Mouse (Mus musculus) embryo, embryonic 10.5 days (tissue): ENCODE results near the gene Fancd2.

ENCODE experiments used
- DNase-seq: peaks from one replicate; pipeline ENCODE4 v3.0.0-alpha.2; 2015; ENCODE audit warnings: low spot score

Fancd2 gene

DNA sequence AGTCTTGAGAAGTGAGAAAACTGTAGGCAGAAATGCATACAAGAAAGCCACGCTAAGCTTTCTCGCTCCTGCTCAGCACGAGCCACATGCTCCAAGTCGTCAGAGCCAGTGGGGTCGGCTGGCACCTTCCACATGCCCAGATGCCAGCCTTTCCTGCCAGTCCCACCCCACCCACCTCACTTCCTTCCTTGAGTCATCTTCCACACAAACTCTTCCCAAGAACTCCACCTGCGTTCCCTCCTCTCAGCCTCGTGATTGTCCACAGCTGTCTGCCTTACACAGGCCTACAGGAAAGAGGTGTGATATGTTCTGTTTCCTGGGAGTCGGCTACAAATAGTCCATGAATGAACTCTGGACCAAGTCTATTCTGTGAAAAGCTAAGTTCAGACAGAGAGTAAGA is 8.1 kb upstream of the Fancd2 start:
- no peak for DNase-seq

DNA sequence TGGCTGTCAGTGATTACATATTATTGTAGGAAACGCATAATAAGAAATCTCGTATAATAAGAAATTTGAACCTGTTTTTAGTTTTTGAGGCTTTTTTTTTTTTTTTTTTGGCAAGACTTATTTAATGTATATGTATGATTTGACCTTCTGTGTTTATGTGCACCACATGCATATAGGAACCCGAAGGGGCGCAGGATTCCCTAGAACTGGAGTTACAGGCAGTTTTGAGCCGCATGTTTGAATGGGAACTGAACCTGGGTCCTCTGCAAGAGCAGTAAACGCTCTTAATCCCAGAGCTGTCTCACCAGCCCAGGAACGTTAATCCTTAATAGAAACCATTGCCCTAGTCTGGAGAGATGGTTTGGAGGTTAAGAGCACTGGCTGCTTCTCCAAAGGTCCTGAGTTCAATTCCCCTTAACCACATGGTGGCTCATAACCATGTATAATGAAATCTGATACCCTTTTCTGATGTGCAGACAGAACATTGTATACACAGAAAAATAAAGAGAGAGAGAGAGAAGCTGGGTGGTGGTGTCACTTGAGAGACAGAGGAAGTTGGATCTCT is 440 bp downstream of the Fancd2 start:
- peak; percentile 27 for DNase-seq

DNA sequence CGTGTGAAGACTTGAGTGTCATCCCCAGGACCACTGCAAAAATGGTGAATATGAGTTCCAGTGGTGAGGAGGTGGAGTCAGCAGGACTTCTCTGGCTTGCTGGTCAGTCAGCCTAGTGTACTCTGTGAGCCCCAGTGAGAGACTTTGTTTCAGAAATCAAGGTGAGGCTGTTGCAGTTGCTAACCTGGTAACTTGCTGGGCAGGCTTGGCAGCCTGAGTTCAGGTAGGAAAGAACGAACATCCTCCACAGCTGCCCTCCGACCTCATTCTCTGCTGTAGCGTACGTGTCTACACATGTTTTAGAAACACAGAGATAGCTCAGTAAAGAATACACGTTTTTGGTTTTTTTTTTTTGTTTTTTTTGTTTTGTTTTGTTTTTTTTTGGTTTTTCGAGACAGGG is 3.4 kb downstream of the Fancd2 start:
- no peak for DNase-seq

DNA sequence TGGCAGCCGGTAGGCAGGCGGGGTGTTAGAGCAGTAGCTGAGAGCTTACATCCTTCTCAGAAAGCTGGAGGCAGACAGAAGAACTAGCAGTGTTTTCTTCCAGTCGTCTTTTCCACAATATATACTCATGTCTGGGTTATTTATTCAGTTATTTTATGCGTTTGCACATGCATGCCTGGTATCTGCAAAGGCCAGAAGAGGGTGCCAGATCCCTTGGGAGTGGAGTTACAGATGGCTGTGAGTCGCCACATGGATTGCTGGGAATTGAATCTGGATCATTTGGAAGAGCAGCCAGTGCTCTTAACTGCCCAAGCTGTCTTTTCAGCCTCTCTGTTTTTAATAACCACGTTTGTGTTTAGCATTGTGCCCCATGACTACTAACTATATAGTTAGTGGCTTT is 10.1 kb downstream of the Fancd2 start:
- DNase-seq: no peak

DNA sequence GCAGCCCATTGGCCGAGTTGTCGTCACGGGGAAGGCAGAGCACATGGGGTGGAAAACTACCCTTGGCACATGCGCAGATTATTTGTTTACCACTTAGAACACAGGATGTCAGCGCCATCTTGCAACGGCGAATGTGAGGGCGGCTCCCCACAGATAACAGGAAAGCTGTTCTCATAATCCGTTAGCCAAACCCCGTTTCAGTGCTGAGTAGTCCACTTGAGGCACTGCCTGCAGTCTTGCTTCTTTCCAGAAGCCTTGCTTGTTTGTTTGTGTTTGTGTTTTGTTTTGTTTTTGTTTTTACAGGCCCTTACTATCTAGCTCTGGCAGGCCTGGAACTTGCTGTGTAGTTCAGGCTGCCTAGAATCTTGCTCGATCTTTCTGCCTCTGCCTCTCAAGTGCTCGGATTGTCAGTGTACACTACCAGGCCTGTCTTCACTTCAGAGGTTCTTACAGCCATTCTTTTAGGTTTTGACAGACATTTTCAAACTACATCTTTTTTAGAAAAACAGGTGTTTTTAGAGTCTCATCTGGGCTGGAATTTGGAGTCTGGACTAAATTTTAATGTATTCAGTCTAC is 12.5 kb downstream of the Fancd2 start:
- no peak for DNase-seq

DNA sequence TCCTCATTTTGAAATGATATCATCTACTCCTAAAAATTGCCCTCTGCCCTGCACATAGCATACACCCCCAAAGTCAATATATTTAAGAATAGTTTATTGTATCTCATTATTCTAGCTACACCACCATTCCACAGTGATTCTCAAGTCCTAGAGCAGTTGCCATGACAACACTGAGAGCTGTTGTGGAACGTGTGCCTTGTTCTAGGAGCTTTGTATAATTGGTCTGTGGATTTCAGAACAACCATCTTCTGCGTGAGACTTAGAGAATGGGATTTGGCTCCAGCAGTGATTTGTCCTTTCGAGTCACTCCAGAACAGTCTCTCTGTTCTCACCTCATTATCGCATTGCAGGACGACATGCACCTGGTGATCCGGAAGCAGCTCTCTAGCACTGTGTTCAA is 28.3 kb downstream of the Fancd2 start:
- DNase-seq: no peak

DNA sequence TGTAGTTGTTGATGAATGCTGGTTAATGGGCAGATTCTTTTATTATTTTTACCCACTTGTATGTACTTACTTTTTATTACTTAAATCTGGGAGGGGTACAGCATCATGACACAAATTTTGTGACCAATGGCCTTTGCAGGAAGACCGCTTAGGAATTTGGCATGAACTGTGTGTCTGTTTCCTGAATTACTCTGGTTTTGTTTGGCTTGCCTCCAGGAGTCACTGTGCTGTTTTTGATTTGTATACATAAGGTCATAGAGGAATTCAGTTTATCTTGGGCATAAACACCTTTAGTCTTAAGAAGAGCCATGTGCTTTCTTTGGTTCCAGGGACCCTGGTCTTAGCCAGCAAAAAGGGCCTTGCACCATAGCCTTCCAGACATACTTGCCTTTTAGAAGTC is 33.1 kb downstream of the Fancd2 start:
- DNase-seq: no peak

DNA sequence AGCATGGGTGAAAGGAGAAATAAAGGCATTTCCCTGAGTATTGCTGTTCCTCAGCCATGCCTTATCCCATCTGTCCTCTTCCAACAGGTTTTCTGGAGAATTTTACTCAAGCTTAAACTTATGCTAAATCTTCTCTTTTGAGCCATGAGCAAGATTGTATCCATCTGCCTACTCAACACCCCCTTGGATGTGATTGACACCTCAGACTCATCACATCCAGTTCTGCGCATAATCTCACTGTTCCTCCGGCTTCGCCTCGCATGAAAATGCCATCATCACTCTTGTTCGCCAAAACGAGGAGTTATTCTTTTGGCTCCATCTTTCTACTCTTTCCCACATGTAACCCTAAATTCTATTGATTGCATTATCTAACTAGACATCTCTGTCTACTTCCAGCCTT is 44.6 kb downstream of the Fancd2 start:
- no peak for DNase-seq

DNA sequence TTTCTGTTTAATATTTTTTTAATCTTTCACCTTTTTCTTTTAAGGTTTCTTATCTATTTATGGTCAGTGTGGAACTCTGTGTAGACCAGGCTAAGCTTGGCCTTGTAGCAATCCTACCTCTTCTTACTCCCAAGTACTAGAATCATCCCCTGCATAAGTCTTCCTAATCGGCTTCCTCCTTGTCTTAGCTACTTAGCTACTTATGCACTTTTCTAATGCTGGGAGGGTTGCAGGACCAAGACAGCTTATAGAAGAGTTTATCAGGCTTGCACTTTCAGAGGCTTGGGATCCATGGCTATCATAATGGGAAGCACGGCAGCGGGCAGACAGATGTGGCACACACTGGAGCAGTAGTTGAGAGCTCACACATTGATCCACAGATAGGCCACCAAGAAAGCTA is 47.8 kb downstream of the Fancd2 start:
- no peak for DNase-seq

DNA sequence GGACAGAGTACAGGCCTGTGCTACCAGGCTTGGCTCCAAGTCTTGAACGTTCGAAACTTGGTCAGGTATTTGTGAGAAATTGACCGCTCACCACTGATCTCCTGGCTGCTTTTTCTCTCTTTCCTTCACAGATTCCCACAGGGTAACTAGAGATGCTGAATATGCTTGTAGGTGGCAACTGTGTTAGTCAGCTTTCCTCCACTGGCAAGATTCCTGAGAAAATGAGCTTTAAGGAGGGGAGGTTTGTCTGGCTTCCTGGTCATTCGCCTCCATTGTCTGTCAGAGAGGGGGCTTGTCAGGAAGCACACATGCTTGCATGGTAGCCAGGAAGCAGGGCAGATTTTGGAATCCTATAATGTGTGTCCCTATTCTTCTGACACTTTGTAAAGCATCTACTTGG is 51.5 kb downstream of the Fancd2 start:
- DNase-seq: no peak

DNA sequence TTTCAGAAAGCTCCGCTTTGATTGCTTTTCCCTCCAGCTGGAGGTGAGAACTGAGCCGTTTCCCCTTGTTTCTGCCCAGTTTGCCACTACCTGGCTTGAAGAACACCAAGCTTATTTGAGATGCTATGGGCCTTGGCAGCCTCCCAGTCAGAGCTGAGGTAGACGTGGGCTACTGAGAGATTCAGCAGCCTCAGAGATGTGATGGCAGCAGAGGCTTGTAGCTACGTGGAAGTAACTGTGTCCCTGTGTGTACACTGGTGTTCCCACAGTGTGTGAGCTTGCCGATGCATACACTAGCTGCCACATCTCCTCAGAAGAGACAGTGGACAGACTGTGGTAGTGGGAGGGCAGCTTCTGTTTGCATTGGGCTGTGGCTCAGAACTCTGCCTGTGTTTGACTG is 53.6 kb downstream of the Fancd2 start:
- DNase-seq: no peak

DNA sequence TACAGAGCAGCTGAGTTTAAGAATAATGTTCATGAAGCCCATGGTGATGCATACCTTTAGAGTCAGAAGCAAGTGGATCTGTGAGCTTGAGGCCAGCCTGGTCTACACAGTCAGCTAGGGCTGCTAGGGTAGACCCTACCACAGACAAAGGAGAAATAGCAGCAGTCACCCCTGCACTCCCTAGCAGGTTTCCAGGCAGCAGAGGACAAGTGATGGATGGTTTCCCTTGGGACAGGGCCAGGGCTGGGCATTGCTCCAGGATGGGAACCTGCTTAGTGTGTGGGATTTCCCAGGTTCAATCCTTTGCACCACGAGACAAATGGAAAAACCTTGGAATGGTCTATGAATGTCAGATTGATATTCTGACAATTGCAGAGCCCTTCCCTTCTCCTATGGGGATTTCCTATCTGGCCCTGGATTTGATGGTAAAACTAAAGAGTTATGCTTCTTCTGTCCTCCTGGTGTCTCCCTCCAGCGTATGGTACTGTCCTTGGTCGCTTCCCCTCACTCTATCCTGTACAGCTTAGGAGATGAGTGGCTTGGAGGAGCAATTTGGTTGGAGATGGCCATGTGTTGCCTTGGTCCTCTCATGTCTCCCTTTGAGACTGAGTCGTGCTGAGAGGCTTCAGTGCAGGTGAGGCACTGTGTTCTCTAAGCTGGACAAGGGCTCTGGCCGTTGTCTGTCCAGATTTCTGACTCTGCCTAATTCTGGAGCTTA is 55.1 kb downstream of the Fancd2 start:
- DNase-seq: no peak

DNA sequence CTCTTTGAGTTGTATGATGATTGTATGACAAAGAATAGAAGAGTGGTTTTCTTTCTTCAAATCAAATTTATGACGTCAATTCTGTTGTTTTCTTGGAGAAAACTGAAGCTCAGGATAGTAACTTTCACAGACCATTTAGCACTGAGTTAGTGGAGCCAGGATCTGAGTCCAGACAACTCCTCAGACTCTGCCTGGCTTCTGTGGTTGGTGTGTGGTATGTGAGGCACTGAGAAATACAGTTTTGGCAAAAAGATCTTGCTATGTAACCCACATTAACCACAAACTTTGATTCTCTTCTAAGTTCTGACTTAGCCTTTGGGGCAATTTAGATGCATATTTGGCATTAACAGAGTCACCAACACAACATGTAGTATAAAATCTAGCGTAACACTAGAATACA is 61.2 kb downstream of the Fancd2 start:
- DNase-seq: no peak

DNA sequence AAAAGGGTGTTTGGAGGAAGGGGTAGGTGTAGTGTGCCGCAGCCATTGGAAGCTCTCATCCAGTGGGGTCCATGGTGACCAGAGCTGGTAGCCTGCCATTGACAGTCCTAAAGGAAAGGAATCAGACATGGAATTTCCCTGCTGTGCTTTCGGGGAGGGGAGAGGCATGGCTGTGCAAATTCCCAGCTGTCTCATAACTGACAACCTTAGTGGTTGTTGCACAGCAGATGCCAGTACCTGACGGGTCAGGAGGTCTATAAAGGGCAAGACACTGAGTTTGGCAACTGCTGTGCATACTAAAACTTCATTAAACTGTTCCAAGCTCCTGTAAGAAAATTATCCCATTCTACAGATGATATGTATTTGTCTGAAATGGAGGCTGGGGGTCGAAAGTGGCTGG is 66.5 kb downstream of the Fancd2 start:
- no peak for DNase-seq

DNA sequence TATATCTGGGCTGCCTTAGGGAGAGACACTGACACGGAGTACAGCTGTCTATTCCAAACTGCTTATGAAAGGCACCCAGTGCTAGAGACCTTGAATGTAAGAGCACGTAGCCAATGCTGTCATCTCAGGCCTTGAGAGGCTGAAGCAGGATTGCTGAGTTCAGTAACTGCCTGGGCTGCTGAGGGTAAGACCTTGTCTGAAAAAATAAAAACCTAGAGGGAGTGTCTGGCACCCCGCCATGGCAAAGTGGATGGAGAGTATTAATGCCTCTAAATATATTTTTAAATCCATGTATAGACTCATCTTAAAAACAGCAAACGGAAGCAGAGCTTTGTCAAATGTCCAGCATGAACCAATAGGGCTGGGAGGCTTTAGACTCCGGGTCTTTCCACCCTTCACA is 68.4 kb downstream of the Fancd2 start:
- DNase-seq: no peak

DNA sequence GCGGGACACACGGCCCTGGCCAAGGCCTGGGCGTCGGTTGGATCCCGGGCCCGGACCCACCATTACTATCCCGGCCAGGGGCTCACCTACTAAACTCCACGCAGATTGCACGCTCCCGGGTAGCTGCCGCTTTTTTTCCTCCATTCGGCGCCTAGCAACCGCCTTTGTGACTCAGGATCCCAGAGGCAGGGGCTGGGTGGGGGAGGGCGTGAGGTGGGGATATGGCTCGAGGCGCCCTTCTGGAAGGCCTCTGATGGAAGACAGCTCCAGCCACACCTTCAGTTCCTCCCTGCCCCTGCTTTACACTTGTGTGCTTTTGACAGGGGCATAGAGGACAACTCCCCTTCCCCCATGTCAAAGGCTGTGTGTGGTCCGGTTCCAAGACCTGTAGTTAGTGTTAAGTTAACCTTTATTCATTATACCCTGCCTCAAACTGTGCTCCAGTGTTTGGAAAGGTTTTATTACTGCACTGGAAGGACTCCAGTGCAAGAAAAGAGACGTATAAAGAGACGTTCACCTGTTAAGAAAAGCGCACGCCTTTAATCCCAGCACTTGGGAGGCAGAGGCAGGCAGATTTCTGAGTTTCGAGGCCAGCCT is 69.2 kb downstream of the Fancd2 start, which contains the start of gene Fancd2os:
Gene Fancd2os, minus strand, starts transcription at position 173 of the 597 bp plus-strand sequence.
- peak; percentile 33 for DNase-seq

DNA sequence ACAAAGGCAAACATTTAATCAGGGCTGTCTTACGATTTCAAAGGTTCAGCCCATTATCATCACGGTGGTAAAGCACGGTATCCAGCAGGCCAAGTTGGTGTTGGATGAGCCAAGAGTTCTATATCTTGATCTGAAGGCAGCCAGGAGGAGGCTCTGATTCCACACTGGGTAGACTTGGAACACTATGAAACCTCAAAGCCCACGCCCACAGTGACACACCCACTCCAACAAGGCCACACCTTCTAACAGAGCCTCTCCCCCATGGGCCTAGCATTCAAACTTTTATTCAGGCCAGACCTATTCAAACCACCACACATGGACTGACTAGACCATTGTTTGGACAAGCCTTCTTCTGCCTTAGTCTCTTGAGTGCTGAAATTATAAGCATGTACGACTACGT is 71.3 kb downstream of the Fancd2 start:
- DNase-seq: no peak

DNA sequence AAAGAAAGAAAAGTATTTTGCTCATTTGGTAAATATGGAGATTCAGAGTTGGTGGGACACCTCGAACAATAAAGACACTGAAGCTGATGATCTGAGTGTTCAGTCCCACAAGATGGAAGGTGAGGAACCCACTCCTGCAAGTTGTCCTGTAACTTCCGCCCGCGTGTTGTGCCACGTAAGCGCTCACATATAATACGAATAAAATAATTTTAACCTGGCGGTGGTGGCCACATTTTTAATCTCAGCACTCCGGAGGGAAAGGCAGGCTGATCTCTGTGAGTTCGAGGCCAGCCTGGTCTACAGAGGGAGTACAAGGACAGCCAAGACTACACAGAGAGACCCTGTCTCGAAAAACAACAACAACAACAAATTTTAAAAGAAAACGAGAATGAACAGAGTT is 72.5 kb downstream of the Fancd2 start:
- DNase-seq: no peak

DNA sequence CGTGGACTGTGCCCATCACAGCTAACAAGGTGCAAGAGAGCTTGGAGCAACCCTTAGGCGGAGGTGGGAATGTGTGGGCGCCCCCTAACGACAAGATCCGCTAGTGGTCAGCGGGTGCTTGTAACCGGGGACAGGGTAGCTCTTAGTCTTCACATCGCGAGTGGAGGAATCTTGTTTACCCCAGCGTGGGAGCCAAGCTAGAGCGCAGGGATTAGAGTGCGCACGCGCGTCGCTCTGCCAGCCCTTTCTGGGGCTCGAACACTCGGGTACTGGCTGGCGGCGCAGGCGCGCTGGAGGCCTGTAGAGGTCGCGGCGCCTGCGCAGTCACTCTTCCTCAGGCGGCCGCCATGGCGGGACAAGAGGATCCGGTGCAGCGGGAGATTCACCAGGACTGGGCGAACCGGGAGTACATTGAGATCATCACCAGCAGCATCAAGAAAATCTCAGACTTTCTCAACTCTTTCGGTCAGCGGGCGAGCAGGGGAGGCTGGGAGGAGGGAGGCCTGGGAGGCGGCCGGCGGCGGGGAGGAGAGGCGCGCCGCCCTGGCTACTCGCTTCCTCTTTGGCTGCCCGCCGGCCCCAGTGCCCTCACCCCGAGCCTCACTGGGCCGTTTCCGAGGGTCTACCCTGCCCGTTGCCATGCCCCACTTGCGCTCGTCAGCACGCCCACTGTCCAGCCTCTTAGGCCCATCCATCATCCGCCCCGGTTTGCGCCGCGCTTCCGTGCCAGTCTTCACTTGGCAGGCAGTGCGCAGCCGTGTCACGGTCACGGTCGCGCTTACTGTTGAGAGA is 73.1 kb downstream of the Fancd2 start, which contains the start of gene Brk1:
Gene Brk1, plus strand, starts transcription at position 341 of the 792 bp plus-strand sequence.
- DNase-seq: peak; percentile 94

DNA sequence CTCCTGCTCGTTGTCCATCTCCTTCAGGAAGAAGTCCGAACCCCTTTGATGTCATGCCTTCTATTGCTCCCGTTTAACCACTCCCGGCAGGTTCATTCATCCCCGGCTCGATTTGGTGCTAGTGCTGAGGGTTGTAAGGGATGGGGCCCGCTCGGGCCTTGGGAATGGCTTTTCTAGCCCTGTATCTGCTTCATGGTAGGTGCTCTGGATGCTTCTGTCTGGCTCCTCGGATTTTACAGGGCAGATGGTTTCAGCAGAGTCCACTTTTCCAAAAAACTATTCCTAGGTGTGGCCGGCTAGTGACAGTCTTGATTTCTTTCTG is 73.7 kb downstream of the Fancd2 start:
- peak; percentile 65 for DNase-seq

DNA sequence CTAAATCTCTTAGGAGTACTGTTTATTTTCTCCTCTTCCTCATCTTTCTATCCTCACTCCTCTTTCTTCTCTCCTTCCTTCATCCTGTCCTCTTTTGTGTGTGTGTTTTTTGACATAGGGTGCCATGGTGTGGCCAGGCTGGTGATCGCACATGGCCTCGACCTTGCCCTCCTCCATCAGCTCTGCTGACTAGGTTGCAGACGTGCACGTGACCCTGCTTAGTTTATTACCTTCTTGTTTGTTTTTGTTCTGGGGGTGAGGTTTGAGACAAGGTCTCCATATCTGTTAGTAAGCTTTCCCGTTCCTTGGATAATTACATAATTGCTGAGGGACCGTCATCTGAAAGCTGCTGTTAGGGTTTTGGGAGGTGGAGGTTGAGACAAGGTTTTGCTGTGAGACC is 77.4 kb downstream of the Fancd2 start:
- DNase-seq: no peak

DNA sequence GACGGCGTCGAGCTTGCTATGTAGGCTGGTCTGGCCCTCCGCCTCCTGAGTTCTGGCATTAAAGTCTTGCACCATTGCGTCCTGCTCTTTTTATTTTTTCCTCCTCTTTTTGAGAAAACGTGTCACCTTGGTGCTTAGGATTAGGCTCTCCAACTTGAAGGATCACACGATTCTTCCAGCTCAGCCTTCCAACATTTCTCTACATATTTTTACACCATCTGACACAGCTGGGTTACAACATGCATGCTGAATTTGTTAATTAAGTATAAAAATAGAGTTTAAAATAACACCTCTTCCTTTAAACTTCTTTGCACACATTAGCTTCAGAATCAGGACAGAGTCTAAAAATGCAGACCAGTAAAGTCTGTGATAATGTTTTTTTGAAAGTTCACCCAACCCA is 77.8 kb downstream of the Fancd2 start:
- no peak for DNase-seq
